Mouse (Mus musculus): ENCODE results near the gene Loxl4. TPM values are rescaled to one million over a fixed set of nuclear protein-coding genes. Genes with fewer than 3 reads are reported as not detected.

Gene Loxl4
- total and polyA plus RNA-seq, 3 experiments: 0.19 TPM; not detected in 2

- H3K4me2 ChIP-seq (ENCODE audit: insufficient read depth, low read depth, poor library complexity, severe bottlenecking): no peak overlapping the region
- H3K4me3 ChIP-seq (replicated peaks in 1 of 3; ENCODE audit: low read depth in 2 of 3, low read length in 2 of 3, poor library complexity in 1 of 3): no peak overlapping the region
- no peaks in the 10 kb centered on the region for H3K9me3 ChIP-seq (replicated peaks; ENCODE audit: low read length)
- no peak for DNase-seq (ENCODE audit: extremely low read depth)
- H3K79me2 ChIP-seq (replicated peaks; ENCODE audit: control insufficient read depth, extremely low read depth, insufficient read depth, poor library complexity, severe bottlenecking): no peaks in the 10 kb centered on the region
- H3K9ac ChIP-seq (ENCODE audit: insufficient read depth, low read depth): no peak overlapping the region
- H3K27ac ChIP-seq (ENCODE audit: insufficient read depth, low read depth): no peak overlapping the region
- H3K4me1 ChIP-seq (ENCODE audit: control insufficient read depth in 1 of 2, insufficient read depth in 2 of 2): no peaks in the 10 kb centered on the region
- peaks cover 18 to 40% of the 10 kb centered on the region in 2 experiments for H3K36me3 ChIP-seq (replicated peaks in 1 of 2; ENCODE audit: control insufficient read depth in 1 of 2, insufficient read depth in 1 of 2, low read length in 1 of 2)
- H3K27me3 ChIP-seq (replicated peaks): no peaks in the 10 kb centered on the region
- dilution Hi-C loops (cut with MboI; ENCODE audit: extremely low pct_ligation_motif_present, extremely low pct_unique_long_range_greater_than_20kb, low sequenced_read_pairs): no loop called here
- TF ChIP-seq EP300 (IDR thresholded peaks at IDR 0.05; ENCODE audit: low read length): no peak
- no peak for TF ChIP-seq TCF12 (IDR thresholded peaks at IDR 0.05; ENCODE audit: low read depth, low read length)
- TF ChIP-seq UBTF (IDR thresholded peaks at IDR 0.05; ENCODE audit: low read depth, low read length): no peak
- no peak for TF ChIP-seq CHD1 (IDR thresholded peaks at IDR 0.05; ENCODE audit: low read depth, low read length)
- TF ChIP-seq ZNF384 (IDR thresholded peaks at IDR 0.05; ENCODE audit: low read depth, low read length): no peak
- no peak for TF ChIP-seq BHLHE40 (IDR thresholded peaks at IDR 0.05; ENCODE audit: low read depth, low read length)
- no peak for TF ChIP-seq RCOR1 (conservative IDR thresholded peaks at IDR 0.05; ENCODE audit: low read depth, low read length)
- in situ Hi-C loops (cut with MboI; ENCODE audit: low pct_ligation_motif_present, low pct_unique_long_range_greater_than_20kb, low sequenced_read_pairs): no loop called here
These were observed 31.9 kb downstream of the Loxl4 start for GRCm38 (mm10) chr19:42580701-42581100.

- Histone ChIP-seq H3K9ac (ENCODE audit: insufficient read depth, low read depth) (no peak overlapping the region), H3K9me3 (replicated peaks; ENCODE audit: low read length) (no peaks in the 10 kb centered on the region), H3K4me2 (ENCODE audit: insufficient read depth, low read depth, poor library complexity, severe bottlenecking) (no peak overlapping the region), H3K27me3 (replicated peaks) (no peaks in the 10 kb centered on the region), H3K4me1 (ENCODE audit: control insufficient read depth in 1 of 2, insufficient read depth in 2 of 2) (no peaks in the 10 kb centered on the region), H3K4me3 (replicated peaks in 1 of 3; ENCODE audit: low read depth in 2 of 3, low read length in 2 of 3, poor library complexity in 1 of 3) (no peak overlapping the region), H3K79me2 (replicated peaks; ENCODE audit: control insufficient read depth, extremely low read depth, insufficient read depth, poor library complexity, severe bottlenecking) (no peaks in the 10 kb centered on the region), H3K27ac (ENCODE audit: insufficient read depth, low read depth) (no peak overlapping the region), H3K36me3 (replicated peaks in 1 of 2; ENCODE audit: control insufficient read depth in 1 of 2, insufficient read depth in 1 of 2, low read length in 1 of 2) (peaks cover 13 to 24% of the 10 kb centered on the region in 2 experiments)
- no peak for TF ChIP-seq JUN (IDR thresholded peaks at IDR 0.05; ENCODE audit: insufficient read depth, low read depth, low read length)
- TF ChIP-seq KAT2A (IDR thresholded peaks at IDR 0.05; ENCODE audit: insufficient replicate concordance, low read length): no peak
- TF ChIP-seq POLR2AphosphoS2 (IDR thresholded peaks at IDR 0.05; ENCODE audit: low read depth, low read length): no peak
- TF ChIP-seq TBP (conservative IDR thresholded peaks at IDR 0.05; ENCODE audit: low read depth, low read length): no peak
- TF ChIP-seq MEF2A (IDR thresholded peaks at IDR 0.05; ENCODE audit: borderline replicate concordance, low read depth, low read length): no peak
- TF ChIP-seq CHD1 (IDR thresholded peaks at IDR 0.05; ENCODE audit: low read depth, low read length): no peak
- no peak for TF ChIP-seq IRF4 (IDR thresholded peaks at IDR 0.05; ENCODE audit: low read depth, low read length)
- no peak for TF ChIP-seq USF2 (conservative IDR thresholded peaks at IDR 0.05; ENCODE audit: low read depth, low read length)
- no peak for TF ChIP-seq NELFE (IDR thresholded peaks at IDR 0.05; ENCODE audit: low read depth, low read length)
- TF ChIP-seq MAZ (IDR thresholded peaks at IDR 0.05; ENCODE audit: low read depth, low read length): no peak
- no peak for TF ChIP-seq SIN3A (IDR thresholded peaks at IDR 0.05; ENCODE audit: low read length)
- TF ChIP-seq MAFK (IDR thresholded peaks at IDR 0.05; ENCODE audit: insufficient replicate concordance, low read length): no peak
- no peak for TF ChIP-seq JUND (conservative IDR thresholded peaks at IDR 0.05; ENCODE audit: low read depth, low read length)
- no peak for TF ChIP-seq E2F4 (IDR thresholded peaks at IDR 0.05; ENCODE audit: insufficient replicate concordance, low read depth, low read length)
- no peak for TF ChIP-seq HCFC1 (IDR thresholded peaks at IDR 0.05; ENCODE audit: low read depth, low read length)
- TF ChIP-seq EP300 (IDR thresholded peaks at IDR 0.05; ENCODE audit: low read length): no peak
- TF ChIP-seq SMC3 (IDR thresholded peaks at IDR 0.05; ENCODE audit: low read depth, low read length): no peak
- TF ChIP-seq PAX5 (IDR thresholded peaks at IDR 0.05; ENCODE audit: low read length): no peak
- TF ChIP-seq MYC (IDR thresholded peaks at IDR 0.05; ENCODE audit: low read depth, low read length): no peak
- dilution Hi-C loops (cut with MboI; ENCODE audit: extremely low pct_ligation_motif_present, extremely low pct_unique_long_range_greater_than_20kb, low sequenced_read_pairs): no loop called here
- in situ Hi-C loops (cut with MboI; ENCODE audit: low pct_ligation_motif_present, low pct_unique_long_range_greater_than_20kb, low sequenced_read_pairs): no loop called here
- DNase-seq (ENCODE audit: extremely low read depth): no peak
These were observed 34.0 kb downstream of the Loxl4 start for GRCm38 (mm10) chr19:42578631-42579030.
